Mouse (Mus musculus): ENCODE measurements at regions not wholly inside any gene's neighbourhood (a gene's known extent, or its start where the extent isn't known, plus 50 kb on each side); places are given as distances from the start of the nearest gene placed in this dataset.

- TF ChIP-seq POLR2A (IDR thresholded peaks at IDR 0.05; ENCODE audit: low read depth, low read length) (no peak), CTCF (IDR thresholded peaks at IDR 0.05; ENCODE audit: borderline replicate concordance, insufficient read depth, low read length) (peak; percentile 30; the same call in 1 of the 2 replicates)
These were observed 228.9 kb upstream of the 1700056E22Rik start for GRCm38 (mm10) chr1:184262975-184263374.
